Mouse (Mus musculus) regulatory T cell (primary cell): ENCODE data around the gene Adig.

Source experiments
- in situ Hi-C: fragments of 300-600 bp; cut with MboI, MseI; formaldehyde crosslinking; loops from one replicate; pipeline ENCODE4 v1.15.1; 2025; ENCODE audit warnings: high pct_unique_total_duplicates

The Adig gene

DNA sequence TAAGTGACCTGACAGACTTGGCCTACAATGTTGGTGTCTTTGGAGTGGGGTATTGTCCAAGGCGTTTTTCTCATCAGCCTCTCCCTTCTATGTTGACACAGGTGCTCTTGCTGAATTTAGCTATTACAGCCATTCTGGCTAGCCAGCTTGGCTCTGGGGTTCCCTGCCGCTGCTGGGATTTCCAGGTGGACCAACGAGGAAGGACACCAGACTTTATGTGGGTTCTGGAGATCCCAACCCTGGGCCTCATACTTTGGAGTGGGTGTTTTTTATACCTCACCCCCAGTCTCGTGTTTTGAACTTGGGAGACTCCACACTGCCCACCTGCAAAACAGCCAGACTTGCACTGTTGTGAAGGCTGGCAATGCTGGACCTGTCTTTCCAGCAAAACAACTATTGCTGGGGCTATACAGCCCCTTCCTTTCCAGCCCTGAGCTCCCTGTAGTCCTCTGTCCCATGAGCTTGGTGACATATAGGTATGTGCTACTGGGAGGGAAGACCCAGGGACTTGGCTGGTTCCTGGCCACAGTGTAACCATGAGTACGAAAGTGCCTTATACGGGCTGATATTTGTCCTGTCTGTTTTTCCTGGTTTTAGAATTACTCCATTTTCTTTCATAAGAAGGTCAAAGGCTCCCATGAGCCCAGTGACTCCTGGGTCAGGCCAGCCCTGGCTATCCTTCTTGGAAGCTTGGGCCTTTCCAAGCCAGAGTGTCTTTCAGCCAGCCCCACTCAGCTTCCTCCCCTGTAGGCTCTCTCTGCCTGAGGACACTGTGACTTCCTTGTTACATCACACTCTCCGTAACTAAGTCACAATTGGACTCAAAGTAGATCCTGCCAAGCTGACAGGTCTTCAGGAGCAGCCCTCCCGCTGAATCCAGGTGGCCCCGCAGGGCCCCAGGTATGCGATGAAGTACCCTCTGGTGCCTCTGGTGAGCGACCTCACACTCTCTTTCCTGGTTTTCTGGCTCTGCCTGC, at the start of gene Adig:
Gene Adig (plus strand): TSS at position 777 of the 977 bp plus-strand sequence.
- in situ Hi-C loops: no loop called here

DNA sequence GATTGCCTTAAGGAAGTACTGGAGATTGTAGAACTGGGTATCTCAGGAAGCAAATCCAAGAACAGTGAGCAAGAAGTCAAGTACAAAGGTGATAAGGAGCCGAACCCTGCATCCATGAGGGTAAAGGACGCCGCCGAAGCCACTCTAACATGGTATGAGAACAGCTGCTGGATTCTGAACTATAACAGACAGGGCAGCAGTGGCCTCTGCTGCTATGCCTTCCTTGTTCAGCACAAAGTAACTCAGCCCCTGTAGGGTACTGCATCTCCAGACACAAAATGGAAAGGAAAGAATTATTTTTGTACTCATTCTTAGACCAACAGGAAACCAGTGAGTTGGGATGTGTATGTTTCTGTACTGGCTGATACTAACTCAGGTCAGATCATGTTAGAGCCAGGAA, 46.0 kb upstream of the Adig start:
- in situ Hi-C loops: no loop called here

GRCm38 (mm10) chr2:158457610-158458009, 44.8 kb upstream of the Adig start:
- in situ Hi-C loops: no loop called here

GRCm38 (mm10) chr2:158462450-158462849, 40.0 kb upstream of the Adig start:
- in situ Hi-C loops: no loop called here

DNA sequence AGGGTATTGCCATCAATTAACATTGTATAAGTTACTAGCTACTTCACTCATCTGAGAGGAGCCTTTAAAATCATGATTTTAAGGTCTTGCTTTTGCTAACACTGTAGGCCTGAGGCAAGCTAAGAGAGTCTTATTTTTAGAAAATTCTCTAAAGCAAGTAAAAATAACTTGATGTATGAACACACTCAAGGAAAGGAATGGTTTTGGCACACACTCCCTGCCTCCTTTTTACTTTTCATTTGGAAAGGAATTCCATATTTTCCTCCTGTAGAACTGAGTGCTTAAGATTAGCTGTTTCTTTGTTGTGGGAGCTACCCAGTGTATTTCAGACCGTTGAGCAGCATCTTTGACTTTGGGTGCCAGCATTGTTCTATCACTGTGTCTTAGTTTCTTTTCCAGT, 28.3 kb upstream of the Adig start:
- in situ Hi-C loops: no loop called here

GRCm38 (mm10) chr2:158477640-158478039, 24.8 kb upstream of the Adig start:
- in situ Hi-C loops: no loop called here

DNA sequence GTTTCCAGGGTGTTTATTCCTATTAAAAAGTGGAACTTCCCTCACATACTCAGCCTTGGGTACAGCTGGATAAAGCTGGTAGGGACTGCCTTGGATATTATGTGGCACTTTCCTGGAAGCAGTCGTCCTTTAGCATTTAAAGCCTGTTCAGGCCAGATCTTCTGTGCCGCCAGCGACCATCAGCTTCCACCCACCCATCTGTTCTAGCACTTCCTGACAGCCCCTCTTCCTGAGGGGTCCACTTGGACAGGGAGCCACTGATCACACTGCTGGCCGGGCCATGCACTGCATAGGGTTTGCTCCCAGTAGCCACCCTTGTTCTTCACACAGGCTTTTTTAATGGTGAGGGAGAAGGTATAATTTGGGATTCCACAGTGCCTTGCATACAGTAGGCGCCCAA, 4.0 kb upstream of the Adig start:
- in situ Hi-C loops: no loop called here

- in situ Hi-C loops: no loop called here
Observed at GRCm38 (mm10) chr2:158503226-158503625, 814 bp downstream of the Adig start.

DNA sequence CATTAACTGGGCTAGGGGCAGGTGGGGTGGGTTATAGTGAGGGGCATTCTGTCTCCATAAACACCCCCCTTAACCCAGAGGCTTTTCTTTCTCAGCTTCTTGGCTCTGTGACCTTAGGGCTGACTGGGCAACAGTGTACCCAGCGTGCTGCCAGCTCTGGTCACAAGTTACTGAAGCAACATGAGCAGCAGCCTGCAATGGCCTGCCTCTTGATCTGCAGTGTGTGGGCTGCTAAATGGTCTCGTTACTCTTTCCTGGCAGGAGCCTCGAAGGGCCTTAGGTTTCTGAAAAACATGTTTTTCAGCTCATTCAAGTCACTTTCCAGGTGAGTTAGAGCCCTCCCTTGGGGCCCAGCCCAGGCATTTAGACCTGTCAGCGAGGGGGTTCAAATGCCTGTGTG, 1.3 kb downstream of the Adig start:
- in situ Hi-C loops: no loop called here

- in situ Hi-C loops: no loop called here
Observed at GRCm38 (mm10) chr2:158506475-158506874, 4.1 kb downstream of the Adig start.

DNA sequence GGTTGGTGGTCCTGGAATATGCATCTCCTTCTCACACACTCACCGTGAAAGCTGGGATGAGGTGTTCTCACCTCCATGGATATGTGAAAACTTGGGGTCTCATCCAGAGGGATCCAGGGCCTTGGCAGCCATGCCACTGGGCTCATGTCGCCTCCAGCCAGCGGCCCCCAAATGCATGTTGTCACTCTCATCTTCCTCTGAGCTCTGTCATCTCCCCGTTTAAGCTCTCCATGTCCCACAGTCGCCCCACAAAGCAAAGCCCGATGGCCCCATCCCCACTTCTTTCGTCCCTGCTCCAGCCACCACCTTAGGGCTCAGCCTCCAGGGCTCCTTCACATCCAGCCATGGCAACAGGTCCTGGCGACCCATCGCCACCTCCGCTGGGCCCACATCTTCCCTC, 4.6 kb downstream of the Adig start:
- in situ Hi-C loops: no loop called here

DNA sequence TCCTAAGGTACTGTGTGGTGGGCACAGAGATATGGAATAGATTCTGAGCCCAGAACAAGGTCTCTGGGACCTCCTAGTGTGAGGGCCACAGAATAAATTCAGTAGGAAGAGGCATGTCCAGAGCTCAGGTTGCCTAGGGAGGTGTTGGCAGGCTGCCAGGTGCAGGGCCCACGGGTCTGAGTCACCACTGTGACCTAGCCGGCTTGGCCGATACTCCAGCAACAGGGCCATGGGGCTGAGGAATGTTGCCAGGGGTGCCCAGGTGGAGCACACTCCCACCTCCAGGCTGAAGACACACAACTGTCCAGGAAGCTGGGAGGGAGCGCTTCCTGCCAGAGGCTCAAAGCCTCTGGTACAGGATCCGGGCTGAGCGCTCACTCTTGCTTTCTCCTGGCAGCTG, 8.3 kb downstream of the Adig start:
- in situ Hi-C loops: no loop called here

GRCm38 (mm10) chr2:158512528-158512927, 10.1 kb downstream of the Adig start, which contains the start of gene Arhgap40:
Gene Arhgap40 (plus strand): TSS chr2:158512796.
- in situ Hi-C loops: no loop called here

- in situ Hi-C loops: no loop called here
Observed at GRCm38 (mm10) chr2:158513821-158514336, 11.5 kb downstream of the Adig start.

DNA sequence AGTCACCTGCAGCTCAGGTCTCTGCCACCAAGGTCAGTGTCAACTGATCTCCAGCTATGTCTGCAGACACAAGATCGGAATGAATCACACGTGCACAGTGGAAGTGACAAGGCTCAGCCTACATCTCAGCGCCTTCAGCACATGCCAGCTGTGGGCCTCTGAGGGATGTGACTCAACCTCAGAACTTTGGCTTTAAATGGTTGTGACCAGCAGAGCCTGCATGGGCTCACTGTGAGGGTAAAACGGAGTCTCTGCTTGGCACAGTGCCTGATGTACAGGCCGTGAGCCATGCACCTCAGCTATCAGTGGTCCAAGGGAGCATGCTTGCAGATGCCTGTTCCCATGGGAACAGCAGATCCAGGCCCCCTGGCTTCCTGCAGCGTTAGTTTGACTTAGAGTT, 16.2 kb downstream of the Adig start:
- in situ Hi-C loops: no loop called here

GRCm38 (mm10) chr2:158519071-158519470, 16.7 kb downstream of the Adig start:
- in situ Hi-C loops: no loop called here

DNA sequence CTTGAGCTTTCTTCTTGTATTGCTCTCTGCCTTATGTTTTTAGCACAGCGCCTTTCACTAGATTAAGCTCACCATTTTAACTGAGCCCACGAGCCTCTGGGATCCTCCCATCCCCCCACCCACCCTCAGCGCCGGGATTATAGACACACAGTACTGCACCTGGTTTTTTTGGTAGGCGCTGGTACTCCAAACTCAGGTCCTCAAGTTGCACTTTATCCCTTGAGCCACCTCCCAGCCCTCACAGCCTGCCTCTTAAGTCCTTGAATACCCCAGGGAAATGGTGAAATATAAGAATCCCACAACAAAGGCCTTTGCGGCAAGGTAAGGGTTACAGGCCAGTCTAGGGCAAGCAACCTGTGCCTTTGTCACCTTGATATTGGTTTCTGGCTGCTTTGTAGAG, 17.4 kb downstream of the Adig start:
- in situ Hi-C loops: no loop called here

DNA sequence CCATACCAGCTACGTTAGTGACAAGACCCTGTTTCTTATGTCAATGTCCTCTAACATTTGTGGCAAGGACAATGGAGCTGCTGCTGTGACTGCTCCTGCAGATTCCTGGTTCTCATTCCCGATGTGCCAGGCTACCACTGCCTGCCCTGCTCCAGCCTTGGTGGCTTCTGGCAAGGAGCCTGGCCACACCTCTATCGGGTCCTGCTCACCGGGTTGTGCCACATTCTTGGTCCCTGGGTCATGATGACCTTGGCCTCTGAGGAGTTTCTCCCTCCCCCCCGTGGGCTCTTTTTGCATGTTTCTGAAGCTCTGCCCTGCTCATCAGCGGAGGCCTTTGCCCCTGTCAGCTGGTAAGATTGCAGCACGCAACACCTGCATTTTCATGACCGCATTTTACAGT, 20.6 kb downstream of the Adig start:
- in situ Hi-C loops: no loop called here

- in situ Hi-C loops: no loop called here
Observed at GRCm38 (mm10) chr2:158524129-158524860, 21.9 kb downstream of the Adig start.

GRCm38 (mm10) chr2:158534090-158534489, 31.7 kb downstream of the Adig start:
- in situ Hi-C loops: no loop called here

- in situ Hi-C loops: no loop called here
Observed at GRCm38 (mm10) chr2:158534559-158534958, 32.1 kb downstream of the Adig start.
